Mouse (Mus musculus): ENCODE measurements around the gene Syk.

The Syk gene

DNA sequence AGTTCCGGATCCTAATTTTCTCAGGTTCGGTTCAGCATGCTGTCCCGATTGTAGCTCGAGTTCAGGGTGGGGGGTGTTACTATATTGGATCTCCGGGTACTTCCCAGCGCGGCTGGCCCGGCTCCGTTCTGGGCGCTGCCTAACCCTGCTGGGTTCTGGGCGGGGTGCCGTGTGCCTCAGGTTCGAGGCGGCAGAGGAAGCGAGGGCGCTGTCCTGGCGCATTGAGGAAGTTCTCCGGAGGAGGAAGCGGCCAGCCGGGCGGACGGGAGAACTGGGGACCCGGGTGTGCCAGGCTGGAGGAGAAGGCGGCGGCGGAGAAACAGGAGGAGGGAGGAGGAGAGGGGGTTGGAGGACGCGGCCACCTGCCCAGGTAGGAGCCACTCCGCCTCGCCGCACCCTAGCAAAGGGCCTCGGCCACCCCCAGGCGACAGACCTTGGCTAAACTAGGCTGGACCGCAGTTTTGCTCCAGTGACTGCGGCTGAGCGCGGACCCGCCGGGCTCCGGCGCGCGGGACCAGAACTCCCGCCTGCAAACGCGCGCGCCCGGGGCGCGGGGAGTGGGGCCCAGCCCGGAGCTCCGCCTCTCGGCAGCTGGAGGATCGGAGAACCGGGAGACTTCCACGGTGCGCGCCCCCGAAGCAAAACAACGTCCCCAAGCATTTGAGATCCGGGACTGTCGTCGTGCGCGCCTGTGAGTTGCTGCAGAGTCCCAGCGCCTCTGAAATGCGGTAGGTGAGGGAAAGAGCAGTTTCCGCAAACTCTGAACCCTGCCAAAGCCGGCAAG lies at the start of gene Syk:
Gene Syk, plus strand, starts transcription at position 296 of the 784 bp plus-strand sequence.
- H3K27me3 ChIP-seq (ENCODE audit: control insufficient read depth, insufficient read depth, low read length, poor library complexity, severe bottlenecking): no peaks in the 10 kb centered on the region
- peak; percentile 75 for DNase-seq (ENCODE audit: low read depth, low spot score)
- H3K36me3 ChIP-seq (ENCODE audit: control insufficient read depth, insufficient read depth, low read length, poor library complexity, severe bottlenecking): no peaks in the 10 kb centered on the region

DNA sequence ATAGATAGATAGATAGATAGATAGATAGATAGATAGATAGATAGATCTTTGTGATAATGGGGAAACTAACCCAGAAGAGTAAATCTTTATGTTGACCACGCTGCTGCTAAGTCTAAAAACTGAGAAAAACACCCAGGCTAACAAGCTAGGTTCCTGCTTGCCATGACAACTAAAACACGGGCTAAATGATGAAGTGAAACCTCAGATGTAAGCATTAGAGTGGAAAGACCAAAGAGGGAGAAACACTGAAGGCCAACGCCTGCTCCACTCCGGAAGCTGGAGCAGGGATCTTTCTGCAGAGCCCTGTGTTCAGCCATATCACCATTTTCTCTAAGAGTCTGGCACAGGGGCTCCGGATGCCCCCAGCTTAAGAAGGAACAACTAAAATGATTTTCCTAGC lies 49.3 kb upstream of the Syk start:
- peak; percentile 68 for DNase-seq (ENCODE audit: low read depth, low spot score)
- H3K27me3 ChIP-seq (ENCODE audit: control insufficient read depth, insufficient read depth, low read length, poor library complexity, severe bottlenecking): no peaks in the 10 kb centered on the region
- H3K36me3 ChIP-seq (ENCODE audit: control insufficient read depth, insufficient read depth, low read length, poor library complexity, severe bottlenecking): no peaks in the 10 kb centered on the region

DNA sequence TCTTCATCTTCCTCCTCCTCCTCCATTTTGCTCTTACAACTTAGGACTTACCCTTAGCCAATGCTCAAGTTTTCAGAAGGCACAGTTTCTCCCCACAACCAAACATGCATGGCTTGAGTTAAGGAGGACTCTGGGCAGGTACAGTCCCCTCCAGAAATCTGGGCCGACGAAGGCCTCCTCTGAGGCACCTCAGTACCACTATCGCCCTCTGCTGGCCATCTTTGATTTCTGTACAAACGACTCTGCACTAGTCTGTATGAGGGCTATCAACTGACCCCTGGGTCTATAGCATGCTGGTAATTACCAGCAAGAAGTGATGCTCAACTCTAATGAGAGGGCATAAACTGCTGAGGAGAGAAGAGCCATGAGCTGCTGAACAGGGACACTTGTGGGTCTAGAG lies 47.4 kb upstream of the Syk start:
- Histone ChIP-seq H3K36me3 (ENCODE audit: control insufficient read depth, insufficient read depth, low read length, poor library complexity, severe bottlenecking) (no peaks in the 10 kb centered on the region), H3K27me3 (ENCODE audit: control insufficient read depth, insufficient read depth, low read length, poor library complexity, severe bottlenecking) (no peaks in the 10 kb centered on the region)
- peak; percentile 89 for DNase-seq (ENCODE audit: low read depth, low spot score)

DNA sequence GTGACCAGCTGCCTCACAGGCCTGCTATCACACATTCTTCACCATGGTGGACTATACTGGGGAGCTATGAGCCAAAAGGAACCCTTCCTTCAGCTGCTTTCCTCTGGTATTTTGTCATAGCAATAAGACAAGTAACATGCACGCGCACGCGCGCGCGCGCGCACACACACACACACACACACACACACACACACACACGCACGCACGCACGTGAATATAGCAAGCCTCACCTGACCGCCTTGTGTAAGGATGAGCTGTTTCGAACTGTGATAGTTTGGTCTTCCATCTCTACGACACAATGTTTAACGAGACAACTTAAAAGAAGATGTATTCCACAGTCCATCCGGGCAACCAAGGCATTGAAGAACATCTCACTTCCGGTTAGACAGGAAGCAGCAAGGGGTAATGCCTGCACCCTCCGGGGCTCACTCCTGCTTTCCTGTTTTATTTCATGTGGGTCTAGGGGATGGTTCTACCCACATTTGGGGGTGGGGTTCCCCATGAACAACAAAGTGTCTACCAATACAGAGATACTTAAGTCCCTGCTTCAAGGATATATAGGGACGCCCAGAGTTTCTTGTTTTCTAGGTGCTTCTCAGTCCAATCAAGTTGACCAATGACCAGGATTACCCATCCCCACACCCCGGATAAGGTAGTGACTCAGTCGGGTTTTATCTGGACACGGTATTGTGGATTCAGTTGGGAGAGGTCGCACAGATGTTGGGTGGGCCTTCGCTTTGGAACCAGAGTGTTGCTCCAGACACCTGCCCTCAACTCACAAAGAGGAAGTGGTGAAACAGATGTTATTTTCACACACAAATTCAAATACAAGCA lies 45.0 kb upstream of the Syk start:
- Histone ChIP-seq H3K27me3 (ENCODE audit: control insufficient read depth, insufficient read depth, low read length, poor library complexity, severe bottlenecking) (no peaks in the 10 kb centered on the region), H3K36me3 (ENCODE audit: control insufficient read depth, insufficient read depth, low read length, poor library complexity, severe bottlenecking) (no peaks in the 10 kb centered on the region)
- DNase-seq (ENCODE audit: low read depth, low spot score): peak; percentile 55

DNA sequence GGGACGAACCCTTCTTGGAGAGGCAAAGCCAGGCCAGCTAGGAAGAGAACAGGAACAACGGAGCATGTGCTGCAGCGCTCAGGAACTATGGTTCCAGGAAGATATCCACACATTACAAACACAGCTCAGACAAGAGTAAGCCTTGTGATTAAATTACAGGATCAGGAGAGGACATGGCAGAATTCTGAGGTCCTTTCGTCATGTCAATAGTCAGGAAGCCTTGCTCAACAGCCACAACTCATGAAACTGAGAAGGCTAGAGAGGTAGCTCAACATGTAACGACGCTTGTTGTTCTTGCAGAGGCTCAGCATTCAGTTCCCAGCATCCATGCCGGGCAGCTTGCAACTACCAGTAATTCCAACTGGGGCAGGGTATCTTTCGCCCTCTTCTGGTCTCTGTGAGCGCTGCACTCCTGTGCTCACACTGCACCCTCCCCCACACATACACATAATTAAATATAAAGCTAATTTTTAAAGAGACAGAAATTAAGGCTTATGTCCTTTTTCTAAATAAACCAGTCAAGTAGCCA lies 44.3 kb upstream of the Syk start:
- no peaks in the 10 kb centered on the region for H3K36me3 ChIP-seq (ENCODE audit: control insufficient read depth, insufficient read depth, low read length, poor library complexity, severe bottlenecking)
- peak; percentile 61 for DNase-seq (ENCODE audit: low read depth, low spot score)

DNA sequence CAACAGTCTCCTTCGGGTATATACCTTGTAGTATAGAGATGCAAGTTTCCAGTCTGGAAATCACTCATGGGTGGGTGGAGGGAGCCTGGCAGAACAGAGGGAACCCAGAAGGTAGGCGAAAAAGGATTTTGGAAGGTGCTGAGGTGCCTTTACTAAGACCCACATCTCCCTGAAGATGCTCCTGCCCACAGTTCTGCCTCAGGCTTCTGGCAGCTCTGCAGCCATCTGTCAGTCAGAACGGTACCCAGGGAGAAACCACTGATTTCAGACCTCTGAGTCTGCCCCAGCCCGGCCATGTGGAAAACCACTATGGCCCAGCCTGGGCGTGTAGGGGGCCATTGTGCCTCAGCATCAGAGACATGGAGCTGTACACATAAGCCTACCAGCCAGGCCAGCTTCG lies 43.5 kb upstream of the Syk start:
- Histone ChIP-seq H3K27me3 (ENCODE audit: control insufficient read depth, insufficient read depth, low read length, poor library complexity, severe bottlenecking) (no peaks in the 10 kb centered on the region), H3K36me3 (ENCODE audit: control insufficient read depth, insufficient read depth, low read length, poor library complexity, severe bottlenecking) (no peaks in the 10 kb centered on the region)
- DNase-seq (ENCODE audit: low read depth, low spot score): no peak

More for the DNA sequence above, 44.3 kb upstream of the Syk start:
- H3K27me3 ChIP-seq (ENCODE audit: control insufficient read depth, insufficient read depth, low read length, poor library complexity, severe bottlenecking): no peaks in the 10 kb centered on the region

DNA sequence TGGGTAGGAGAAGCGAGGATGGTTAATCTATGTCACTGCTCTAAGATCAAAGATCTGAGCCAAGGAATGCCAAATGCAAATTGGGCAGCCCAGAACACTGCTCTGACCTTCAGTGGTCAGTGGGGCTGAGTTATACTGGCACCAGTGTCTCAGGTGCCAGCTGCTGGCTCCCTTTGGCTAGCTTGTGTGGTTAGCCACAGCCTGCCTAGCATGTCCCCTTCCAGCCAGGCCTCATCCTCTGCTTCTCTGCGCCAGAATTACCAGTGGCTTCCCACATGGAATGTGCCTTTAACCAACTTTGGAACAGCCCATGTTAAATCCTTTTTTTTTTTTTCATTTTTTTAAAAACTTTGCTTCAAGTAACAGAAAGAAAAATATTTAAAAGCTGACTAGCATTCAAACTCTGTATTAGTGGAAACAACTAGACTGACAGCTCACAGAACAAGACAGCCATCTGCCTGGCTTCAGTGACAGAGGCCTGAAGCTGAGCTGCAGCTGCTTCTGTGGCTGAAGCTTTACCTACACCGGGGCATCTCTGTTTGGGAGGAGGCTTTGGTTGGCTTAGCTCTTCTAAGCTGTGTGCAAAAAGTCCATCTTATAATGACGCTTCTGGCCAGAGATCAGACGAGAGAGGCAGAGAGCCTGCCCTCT lies 41.5 kb upstream of the Syk start:
- Histone ChIP-seq H3K27me3 (ENCODE audit: control insufficient read depth, insufficient read depth, low read length, poor library complexity, severe bottlenecking) (no peaks in the 10 kb centered on the region), H3K36me3 (ENCODE audit: control insufficient read depth, insufficient read depth, low read length, poor library complexity, severe bottlenecking) (no peaks in the 10 kb centered on the region)
- DNase-seq (ENCODE audit: low read depth, low spot score): no peak

DNA sequence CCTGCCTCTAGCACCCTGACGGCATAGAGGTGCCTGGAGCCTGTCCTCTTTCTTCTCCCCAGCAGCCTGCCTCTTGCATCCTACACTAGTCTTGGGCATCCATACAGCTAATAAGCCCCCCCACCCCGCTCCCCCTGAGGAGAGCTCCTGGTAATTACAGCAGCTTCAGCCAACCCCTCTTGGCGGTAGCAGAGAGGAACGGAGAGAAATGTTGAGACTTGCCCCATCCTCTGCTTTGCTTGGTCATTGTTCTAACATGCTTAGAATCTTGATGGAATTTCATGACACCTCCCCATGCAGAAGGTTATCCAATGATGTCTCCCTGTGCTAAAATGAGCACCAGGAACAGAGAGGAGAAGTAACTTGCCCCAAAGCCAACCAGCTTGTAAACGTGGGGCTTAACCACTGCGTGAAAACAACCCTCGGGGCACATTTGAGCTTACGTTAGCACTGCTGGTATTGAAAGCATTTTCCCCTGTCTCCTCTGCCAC lies 40.9 kb upstream of the Syk start:
- H3K27me3 ChIP-seq (ENCODE audit: control insufficient read depth, insufficient read depth, low read length, poor library complexity, severe bottlenecking): no peaks in the 10 kb centered on the region
- no peaks in the 10 kb centered on the region for H3K36me3 ChIP-seq (ENCODE audit: control insufficient read depth, insufficient read depth, low read length, poor library complexity, severe bottlenecking)
- DNase-seq (ENCODE audit: low read depth, low spot score): no peak

DNA sequence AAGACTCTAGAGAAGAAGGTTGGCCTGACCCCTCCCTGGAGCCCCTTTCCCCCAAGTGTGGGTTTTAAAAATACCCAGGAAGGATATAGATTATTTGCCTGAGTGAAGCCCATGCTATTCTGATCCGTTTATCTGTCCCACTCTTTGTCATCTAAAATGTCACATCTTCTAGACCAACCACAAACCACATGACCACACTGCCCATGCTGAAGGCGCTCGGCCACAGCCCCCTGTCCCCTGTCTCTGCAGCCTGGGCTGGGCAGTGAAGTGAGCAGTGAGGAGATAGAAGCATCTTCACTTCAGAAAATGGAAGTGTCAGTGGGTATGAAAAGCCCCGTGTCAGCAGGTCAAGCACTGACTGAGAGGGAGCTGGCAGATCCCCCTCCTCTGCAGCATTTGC lies 40.3 kb upstream of the Syk start:
- Histone ChIP-seq H3K27me3 (ENCODE audit: control insufficient read depth, insufficient read depth, low read length, poor library complexity, severe bottlenecking) (no peaks in the 10 kb centered on the region), H3K36me3 (ENCODE audit: control insufficient read depth, insufficient read depth, low read length, poor library complexity, severe bottlenecking) (no peaks in the 10 kb centered on the region)
- no peak for DNase-seq (ENCODE audit: low read depth, low spot score)

DNA sequence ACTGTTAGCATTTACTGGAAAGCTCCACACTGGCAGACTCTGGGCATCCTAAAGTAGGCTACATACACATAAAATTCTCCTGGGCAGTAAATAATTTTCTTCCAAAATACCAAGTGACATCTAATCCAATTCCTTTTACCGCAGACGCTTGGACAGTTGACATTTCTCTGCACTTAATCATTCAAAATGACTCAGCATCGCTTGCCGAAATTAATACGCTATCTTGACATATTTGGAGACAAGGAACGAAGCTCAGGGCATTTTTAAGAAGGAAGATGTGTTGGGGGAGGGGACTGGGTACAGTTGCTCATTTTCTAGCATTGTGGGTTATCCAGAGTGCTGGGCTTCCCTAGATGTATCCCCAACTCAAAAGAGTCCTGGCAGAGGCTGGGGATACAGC lies 36.7 kb upstream of the Syk start:
- no peaks in the 10 kb centered on the region for H3K27me3 ChIP-seq (ENCODE audit: control insufficient read depth, insufficient read depth, low read length, poor library complexity, severe bottlenecking)
- no peak for DNase-seq (ENCODE audit: low read depth, low spot score)
- H3K36me3 ChIP-seq (ENCODE audit: control insufficient read depth, insufficient read depth, low read length, poor library complexity, severe bottlenecking): no peaks in the 10 kb centered on the region

DNA sequence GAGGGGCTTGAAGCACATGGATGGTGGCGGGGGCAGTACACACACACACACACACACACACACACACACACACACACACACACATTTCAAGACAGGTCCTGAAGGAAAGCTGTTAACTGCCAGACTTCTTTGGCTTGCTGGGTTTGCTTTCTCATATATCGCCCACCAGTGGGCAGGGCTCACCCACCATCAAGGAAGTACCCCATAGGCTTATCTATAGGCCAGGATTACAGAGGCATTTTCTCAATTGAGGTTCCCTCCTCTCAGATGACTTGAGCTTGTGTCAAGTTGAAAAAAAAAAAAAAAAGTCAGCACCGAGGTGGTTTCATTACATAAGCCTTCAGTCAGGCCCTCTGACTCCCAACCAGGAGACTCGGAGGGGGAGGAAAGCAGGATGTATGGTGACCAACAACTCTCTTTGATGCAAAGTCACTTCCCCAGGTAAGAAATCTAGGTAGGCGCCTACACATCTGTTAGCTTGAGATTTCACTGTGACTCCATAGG lies 32.2 kb upstream of the Syk start:
- no peaks in the 10 kb centered on the region; the same call in 1 of the 2 replicates for H3K36me3 ChIP-seq (ENCODE audit: control insufficient read depth, insufficient read depth, low read length, poor library complexity, severe bottlenecking)
- no peaks in the 10 kb centered on the region for H3K27me3 ChIP-seq (ENCODE audit: control insufficient read depth, insufficient read depth, low read length, poor library complexity, severe bottlenecking)
- DNase-seq (ENCODE audit: low read depth, low spot score): peak; percentile 47

DNA sequence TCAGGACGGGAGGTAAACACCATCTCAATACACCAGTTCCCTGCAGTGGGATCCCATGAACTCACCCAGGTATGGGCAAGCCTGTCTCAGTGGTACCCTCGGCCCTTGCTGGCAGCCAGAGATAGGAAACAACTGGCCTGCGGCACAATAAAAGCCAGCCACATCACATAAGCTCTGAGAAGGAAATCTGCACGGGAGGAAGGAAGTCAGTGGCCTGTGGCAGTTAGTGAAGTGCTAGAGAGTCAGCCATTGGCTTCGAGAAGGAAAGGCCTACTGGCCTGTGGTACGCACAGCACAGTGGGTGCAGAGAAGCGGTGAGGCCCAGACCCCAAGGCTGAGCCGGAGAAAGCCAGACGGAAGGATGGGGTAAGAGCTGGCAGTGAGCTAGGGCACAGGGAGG lies 31.7 kb upstream of the Syk start:
- no peaks in the 10 kb centered on the region; the same call in 1 of the 2 replicates for H3K36me3 ChIP-seq (ENCODE audit: control insufficient read depth, insufficient read depth, low read length, poor library complexity, severe bottlenecking)
- DNase-seq (ENCODE audit: low read depth, low spot score): peak; percentile 58
- no peaks in the 10 kb centered on the region for H3K27me3 ChIP-seq (ENCODE audit: control insufficient read depth, insufficient read depth, low read length, poor library complexity, severe bottlenecking)

DNA sequence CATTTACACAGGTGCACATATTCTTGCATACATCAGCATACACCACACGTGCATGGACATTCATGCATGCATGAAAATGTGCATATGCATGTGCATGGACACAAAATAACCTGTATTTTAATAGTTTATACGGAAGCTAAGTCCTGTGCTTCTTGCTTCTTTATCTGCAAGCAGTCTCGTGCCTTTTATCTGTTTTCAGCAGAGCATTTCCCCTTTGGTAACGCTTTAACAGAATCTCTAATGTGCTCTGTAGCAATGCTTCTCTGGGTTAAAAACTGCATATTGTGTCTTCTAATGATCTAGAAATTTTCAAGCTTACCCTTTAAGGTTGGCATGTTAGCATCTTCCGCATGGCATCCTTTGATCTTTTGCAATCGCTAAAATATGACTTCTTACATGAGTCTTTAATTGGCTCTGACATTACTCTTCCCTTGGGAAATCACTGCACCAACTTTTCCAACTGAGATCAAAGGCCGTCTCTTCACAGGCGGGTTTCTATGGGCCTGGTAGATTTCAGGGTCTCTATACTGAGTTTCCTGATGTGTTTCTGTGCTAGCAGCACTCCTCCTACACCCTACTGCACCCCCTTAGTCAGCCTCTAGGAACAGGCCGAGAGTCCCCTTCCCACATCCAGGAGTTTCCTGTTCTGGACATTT lies 30.0 kb upstream of the Syk start:
- Histone ChIP-seq H3K36me3 (ENCODE audit: control insufficient read depth, insufficient read depth, low read length, poor library complexity, severe bottlenecking) (no peaks in the 10 kb centered on the region; the same call in 1 of the 2 replicates), H3K27me3 (ENCODE audit: control insufficient read depth, insufficient read depth, low read length, poor library complexity, severe bottlenecking) (no peaks in the 10 kb centered on the region)
- DNase-seq (ENCODE audit: low read depth, low spot score): no peak

DNA sequence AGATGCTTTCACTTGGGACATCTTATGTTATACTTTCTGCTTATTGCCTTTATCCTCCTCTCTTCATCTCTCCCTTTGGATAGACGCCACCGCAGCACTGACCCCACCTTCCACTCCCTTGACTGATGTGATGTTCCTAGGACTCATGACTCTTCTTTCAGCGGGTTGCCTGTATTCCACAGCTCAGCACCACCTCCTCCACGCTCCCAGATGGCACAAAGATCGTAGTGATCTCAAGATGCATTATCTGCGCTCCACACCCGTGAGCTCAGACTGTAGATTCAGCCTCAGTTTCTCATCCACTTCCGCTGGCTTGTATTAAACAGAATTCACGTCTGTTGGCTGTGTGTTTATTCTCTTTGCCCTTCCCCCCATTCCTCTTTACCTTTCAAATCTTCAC lies 28.3 kb upstream of the Syk start:
- H3K27me3 ChIP-seq (ENCODE audit: control insufficient read depth, insufficient read depth, low read length, poor library complexity, severe bottlenecking): no peaks in the 10 kb centered on the region

More for the DNA sequence above, 28.3 kb upstream of the Syk start:
- DNase-seq (ENCODE audit: low read depth, low spot score): no peak
- no peaks in the 10 kb centered on the region; the same call in 1 of the 2 replicates for H3K36me3 ChIP-seq (ENCODE audit: control insufficient read depth, insufficient read depth, low read length, poor library complexity, severe bottlenecking)
